Mouse (Mus musculus) left cerebral cortex, adult 2 months (tissue): ENCODE measurements at regions not wholly inside any gene's neighbourhood (a gene's known extent, or its start where the extent isn't known, plus 50 kb on each side); places are given as distances from the start of the nearest gene placed in this dataset.

Source experiments
- DNase-seq, 2 experiments: peaks; one replicate each; pipeline ENCODE4 v3.0.0; 2021 to 2022; ENCODE audit warnings: low spot score in 2 of 2, mixed read lengths in 1 of 2; ENCODE audit errors: extremely low spot score in 1 of 2
- H3K27ac ChIP-seq: fragments of 200-600 bp; 2 replicates; pipeline ENCODE4 v1.8.1; 2022
- H3K4me3 ChIP-seq: fragments of 200-600 bp; 2 replicates; pipeline ENCODE4 v1.8.1; 2022
- CTCF ChIP-seq: fragments of 200-600 bp; IDR thresholded peaks from 2 replicates; pipeline ENCODE4 v1.8.1; 2022; ENCODE audit warnings: antibody characterized with exemption, mild to moderate bottlenecking, moderate library complexity
- intact Hi-C: fragments of 180-260 bp; cut with DNase I; formaldehyde crosslinking; loops from one replicate; pipeline ENCODE4 v1.15.1; 2025

DNA sequence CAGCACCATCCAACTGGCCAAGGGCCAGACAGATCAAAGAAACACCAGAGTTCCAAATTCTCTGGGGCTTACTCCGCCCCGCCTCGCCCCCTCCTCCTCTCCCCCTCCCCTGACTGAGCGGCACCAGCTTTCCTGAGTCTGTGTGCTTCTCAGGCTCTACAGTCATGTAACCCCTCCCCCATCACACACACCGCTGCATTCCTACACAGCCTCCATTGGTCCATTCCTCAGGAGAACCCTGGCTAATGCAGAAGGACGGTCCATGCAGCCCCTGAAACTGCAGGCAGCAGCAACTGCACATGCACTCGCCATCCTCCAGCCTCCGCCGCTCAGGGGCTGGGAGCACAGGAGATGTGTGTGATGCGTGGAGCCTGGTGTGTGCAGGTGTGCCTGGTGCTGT, 90.6 kb upstream of the Slc22a12 start:
- DNase-seq = no peak
- TF ChIP-seq CTCF = no peak
- intact Hi-C loops = no loop called here
- H3K4me3 ChIP-seq = no peak overlapping the region
- no peak overlapping the region for H3K27ac ChIP-seq

DNA sequence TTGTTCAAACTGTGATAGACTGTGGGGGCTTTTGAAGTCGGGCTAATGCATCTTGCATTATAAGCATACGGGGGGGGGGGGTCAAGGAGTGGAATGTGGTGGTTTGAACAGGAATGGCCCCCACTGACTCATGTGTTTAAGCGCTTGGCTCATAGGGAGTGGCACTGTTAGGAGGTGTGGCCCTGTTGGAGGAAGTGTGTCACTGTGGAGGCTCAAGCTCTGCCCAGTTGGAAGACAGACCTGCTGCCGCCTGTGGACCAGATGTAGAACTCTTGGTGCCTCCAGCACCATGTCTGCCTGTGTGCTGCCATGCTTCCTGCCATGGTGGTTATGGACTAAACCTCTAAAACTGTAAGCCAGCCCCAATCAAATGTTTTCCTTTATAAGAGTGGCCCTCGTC, 89.0 kb upstream of the Slc22a12 start:
- no peak overlapping the region for H3K4me3 ChIP-seq
- intact Hi-C loops = no loop called here
- no peak for DNase-seq
- H3K27ac ChIP-seq = no peak overlapping the region
- TF ChIP-seq CTCF = no peak

DNA sequence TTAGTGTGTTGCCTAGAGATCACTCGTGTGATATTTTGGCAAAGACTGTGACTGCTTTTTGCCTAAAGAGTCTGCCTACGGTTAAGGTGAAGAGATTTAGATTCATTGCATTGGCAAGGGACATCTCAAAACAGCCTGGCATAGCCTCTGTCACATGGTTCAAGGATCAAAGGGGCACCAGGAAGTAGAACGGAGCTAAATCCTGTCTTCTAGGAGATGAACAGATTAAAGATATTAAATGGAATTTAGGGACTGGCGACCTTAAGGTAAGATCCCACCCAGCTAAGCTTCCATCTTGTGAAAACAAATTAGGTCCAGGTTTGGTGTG, 87.7 kb upstream of the Slc22a12 start:
- no peak overlapping the region for H3K4me3 ChIP-seq
- no peak for TF ChIP-seq CTCF
- intact Hi-C loops = no loop called here
- no peak for DNase-seq
- no peak overlapping the region for H3K27ac ChIP-seq

DNA sequence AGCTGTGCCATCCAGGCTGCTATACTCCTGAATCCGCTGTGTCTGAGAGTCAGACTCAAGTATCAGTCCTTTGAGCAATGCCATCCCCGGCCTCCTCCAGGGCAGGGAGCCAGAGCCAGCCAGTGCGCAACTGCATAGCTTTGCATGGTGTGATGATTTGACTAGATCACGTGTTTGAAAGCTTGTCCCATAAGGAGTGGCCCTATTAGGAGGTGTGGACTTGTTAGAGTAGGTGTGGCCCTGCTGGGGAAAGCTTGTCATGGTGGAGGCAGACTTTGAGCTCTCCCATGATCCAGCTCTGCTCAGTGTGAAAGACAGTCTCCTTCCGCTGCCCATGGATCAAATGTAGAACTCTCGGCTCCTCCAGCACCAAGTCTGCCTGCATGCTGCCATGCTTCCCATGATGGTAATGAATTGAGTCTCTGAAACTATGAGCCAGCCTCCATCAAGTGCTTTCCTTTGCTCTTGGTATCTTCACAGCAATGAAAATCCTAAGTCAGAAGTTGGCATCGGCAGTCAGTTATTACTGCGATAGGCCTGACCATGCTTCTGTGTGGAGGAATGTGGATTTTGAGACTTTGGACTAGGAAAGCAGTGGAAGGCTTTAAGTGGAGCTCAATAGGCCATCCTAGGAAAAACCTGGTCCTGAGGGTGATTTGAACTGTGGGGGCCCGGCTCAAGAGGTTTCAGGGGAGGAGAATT, 87.2 kb upstream of the Slc22a12 start:
- no peak overlapping the region for H3K27ac ChIP-seq
- TF ChIP-seq CTCF = no peak
- intact Hi-C loops = no loop called here

DNA sequence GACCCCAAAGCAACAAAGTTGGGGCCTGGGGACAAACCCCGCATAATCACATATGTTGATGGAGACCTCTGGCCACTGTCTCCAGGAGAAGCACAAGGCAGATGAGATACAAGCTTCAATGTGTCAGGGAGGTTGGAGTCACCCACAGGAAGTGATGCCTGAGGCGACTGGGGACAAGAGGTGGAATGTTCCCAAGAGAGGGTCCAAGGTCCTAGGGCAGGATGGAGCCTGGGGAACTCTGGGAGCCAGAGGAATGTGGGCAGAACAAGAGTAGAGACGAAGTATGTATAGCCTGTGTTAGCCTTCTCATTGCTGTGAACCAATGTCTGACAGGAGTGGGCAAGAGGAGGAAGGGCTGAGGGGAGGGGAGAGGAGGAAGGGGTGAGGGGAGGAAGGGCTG, 82.7 kb upstream of the Slc22a12 start:
- no peak for TF ChIP-seq CTCF
- Histone ChIP-seq H3K4me3 (no peak overlapping the region), H3K27ac (no peak overlapping the region)
- no peak for DNase-seq
- intact Hi-C loops = no loop called here

More for the DNA sequence above, 87.2 kb upstream of the Slc22a12 start:
- no peak for DNase-seq
- no peak overlapping the region for H3K4me3 ChIP-seq

DNA sequence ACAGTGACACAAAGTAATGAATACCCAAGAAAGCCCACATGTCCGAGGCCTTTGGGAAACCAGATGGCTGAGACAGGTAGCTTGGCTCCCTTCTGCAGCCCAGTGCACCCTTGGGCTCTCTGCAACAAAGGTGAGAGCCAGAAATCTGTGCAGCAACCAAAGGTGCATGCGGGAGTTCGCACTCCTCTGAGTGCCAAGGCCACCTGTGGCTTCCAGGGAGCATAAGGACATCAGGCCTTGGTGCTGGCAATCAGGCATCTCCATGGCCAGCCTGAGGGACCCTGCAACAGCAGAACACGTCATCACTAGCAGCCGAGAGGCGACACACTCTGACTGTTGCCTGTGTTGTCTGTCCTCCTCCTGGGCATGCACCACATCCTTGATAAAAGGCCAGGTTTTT, 78.2 kb upstream of the Slc22a12 start:
- TF ChIP-seq CTCF = no peak
- Histone ChIP-seq H3K4me3 (no peak overlapping the region), H3K27ac (no peak overlapping the region)
- DNase-seq = no peak
- intact Hi-C loops = no loop called here

DNA sequence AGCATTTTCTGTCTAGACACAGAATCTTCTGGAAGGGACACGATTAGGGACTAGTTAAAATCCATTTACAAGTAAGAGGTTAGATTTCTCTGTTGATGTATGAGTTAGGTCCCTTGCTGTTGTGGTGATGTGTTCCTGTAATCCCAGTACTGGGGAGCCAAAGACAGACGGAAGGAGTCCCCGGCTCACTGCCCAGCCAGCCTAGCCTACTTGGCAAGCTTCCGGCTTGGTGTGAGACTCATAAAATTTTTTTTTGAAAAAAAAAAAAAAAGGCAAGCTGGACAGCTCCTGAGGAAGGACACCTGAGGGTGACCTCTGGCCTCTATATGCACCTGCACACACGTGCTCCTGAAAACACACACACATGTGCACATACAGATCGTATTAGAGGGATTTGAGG, 76.7 kb upstream of the Slc22a12 start:
- Histone ChIP-seq H3K27ac (no peak overlapping the region), H3K4me3 (no peak overlapping the region)
- no peak for TF ChIP-seq CTCF
- no peak for DNase-seq
- intact Hi-C loops = no loop called here

DNA sequence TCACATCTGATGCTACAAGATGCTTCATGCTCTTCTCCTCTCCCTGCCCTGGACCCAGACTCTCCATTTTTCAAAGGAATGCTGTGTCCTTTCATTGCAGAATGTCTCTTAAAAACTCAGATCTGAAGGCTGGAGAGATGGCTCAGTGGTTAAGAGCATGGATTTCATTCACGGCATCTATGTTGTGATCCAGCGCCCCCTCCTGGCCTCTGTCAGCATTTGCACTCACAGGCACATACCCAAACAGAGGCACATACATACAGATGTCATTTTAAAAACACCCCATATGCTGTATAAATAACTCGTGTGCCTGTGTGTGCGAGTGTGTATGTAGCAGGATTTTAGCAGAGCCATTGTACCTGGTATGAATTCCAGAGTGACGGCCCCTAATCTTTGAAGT, 73.8 kb upstream of the Slc22a12 start:
- no peak for DNase-seq
- Histone ChIP-seq H3K4me3 (no peak overlapping the region), H3K27ac (no peak overlapping the region)
- TF ChIP-seq CTCF = no peak
- intact Hi-C loops = no loop called here

DNA sequence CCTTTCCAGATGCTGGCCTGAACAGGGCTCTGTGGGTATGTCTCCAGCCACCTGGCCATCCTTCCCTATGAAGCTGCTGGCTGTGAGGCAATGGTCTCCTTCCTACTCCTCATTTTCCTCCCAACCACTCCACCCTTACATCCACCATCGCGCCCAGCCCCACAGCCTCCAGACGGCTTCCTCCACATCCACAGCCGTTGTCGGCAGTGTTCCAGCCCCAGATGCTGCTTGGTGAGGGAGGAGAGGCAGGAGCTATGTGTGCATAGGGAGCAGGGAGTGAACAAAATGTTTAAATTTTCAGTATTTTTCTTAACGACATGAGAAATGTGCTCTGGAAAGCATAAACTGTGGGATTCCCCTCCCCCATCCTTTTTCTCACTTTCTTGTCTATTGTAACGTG, 69.6 kb upstream of the Slc22a12 start:
- intact Hi-C loops = no loop called here
- Histone ChIP-seq H3K4me3 (no peak overlapping the region), H3K27ac (no peak overlapping the region)
- DNase-seq = peak; percentile 17 to 25
- no peak for TF ChIP-seq CTCF

DNA sequence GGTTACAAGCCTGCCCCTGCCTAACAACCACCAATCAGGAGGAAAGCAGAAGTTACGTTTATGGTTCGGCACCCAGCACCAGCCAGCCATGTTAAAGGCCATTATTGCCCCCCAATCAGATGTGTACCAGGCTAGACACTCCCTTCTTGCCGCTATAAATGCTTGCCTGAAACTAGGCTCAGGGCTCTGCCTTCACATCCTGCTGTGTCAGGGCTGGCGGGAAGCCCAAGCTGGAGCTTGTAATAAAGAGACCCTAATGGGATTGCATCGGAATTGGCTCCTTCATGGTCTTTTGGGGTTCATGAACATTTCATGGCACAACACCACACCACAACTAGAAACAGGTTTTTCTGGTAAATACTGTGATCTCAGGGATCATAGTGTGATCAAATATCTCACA, 69.1 kb upstream of the Slc22a12 start:
- DNase-seq = no peak
- H3K4me3 ChIP-seq = no peak overlapping the region
- H3K27ac ChIP-seq = no peak overlapping the region
- TF ChIP-seq CTCF = no peak
- intact Hi-C loops = no loop called here

DNA sequence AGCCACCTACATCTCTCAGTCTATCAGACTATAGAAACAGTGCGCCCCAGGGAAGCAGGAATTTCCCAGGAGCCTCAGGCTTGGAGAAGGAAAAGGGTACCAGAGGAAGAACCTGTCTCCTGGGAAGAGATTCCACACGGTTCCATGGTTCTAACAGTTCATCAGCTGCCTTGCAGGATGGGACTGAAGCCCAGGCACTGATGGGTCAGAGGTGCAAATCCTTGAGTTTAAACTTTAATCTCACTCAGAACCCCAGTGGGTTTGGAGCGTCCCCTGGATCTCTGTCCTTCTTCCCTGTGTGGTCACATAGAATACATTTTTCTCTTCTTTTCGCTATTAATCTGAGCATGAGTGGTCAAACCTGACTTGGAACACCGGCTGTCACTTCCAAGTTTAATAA, 67.9 kb upstream of the Slc22a12 start:
- Histone ChIP-seq H3K27ac (no peak overlapping the region), H3K4me3 (no peak overlapping the region)
- DNase-seq = no peak
- no peak for TF ChIP-seq CTCF
- intact Hi-C loops = no loop called here

DNA sequence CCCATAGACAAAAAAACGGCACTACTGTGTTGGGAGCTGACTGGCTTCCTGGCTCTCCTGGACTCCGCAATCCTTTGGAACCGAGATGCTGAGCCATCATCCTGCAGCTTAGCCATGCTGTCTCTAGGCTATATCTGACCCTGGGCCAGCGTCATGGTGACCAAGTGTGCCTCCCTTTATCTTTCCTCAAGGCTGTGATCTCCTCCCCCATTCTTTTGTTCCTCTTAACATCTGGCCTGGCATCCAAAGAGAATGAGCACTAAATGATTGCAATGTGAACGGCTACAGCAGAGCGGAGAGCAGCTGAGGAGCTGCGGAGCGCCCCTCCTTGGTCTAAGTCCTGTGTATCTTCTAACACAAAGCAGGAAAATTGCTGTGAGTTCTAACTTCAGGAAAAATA, 67.2 kb upstream of the Slc22a12 start:
- Histone ChIP-seq H3K4me3 (no peak overlapping the region), H3K27ac (no peak overlapping the region)
- no peak for DNase-seq
- TF ChIP-seq CTCF = no peak
- intact Hi-C loops = no loop called here

DNA sequence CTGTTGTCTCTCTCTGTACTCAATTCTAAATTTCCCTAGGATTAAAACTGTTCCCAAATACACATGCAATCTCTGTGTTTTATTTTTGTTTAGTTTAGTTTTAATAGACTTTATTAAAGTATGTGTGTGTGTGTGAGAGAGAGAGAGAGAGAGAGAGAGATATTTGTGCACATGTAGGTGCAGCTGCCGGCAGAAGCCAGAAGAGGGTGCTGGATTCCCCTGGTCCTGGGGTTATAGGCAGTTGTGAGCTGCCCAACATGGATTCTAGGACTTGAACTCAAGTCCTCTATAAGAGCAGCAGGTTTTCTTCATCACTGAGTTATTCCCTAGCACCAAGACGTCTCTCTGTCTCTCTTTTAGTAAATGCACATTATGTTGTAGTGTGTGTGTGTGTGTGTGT, 64.7 kb upstream of the Slc22a12 start:
- H3K4me3 ChIP-seq = no peak overlapping the region
- TF ChIP-seq CTCF = peak; percentile 3
- no peak overlapping the region for H3K27ac ChIP-seq
- intact Hi-C loops = no loop called here
- DNase-seq = no peak
